Mouse (Mus musculus) kidney, embryonic 14.5 days (tissue): ENCODE data around the gene Frem1. TPM values are rescaled to one million over a fixed set of nuclear protein-coding genes. Genes with fewer than 3 reads are reported as not detected.
A peak's percentile ranks its signal among the peaks of the same experiment; 100 is the strongest.

Experiments
- ATAC-seq: fragments of 200-750 bp; cut with Nextera tagmentation; 2 replicates; pipeline ENCODE4 v1.8.0; 2017; ENCODE audit warnings: moderate number of reproducible peaks, mild to moderate bottlenecking, moderate TSS enrichment, moderate library complexity; ENCODE audit not compliant: low FRiP score, low TSS enrichment
- H3K27ac ChIP-seq: fragments of 300-500 bp; sonication (generic); 2 replicates; pipeline ENCODE4 v1.5.1; 2014; ENCODE audit warnings: low read depth, mild to moderate bottlenecking, low read length, moderate library complexity, mixed read lengths
- H3K27me3 ChIP-seq: fragments of 300-500 bp; sonication (generic); 2 replicates; pipeline ENCODE4 v1.6.1; 2014; ENCODE audit warnings: mild to moderate bottlenecking, low read length; ENCODE audit not compliant: control insufficient read depth, insufficient read depth
- H3K36me3 ChIP-seq: fragments of 300-500 bp; sonication (generic); 2 replicates; pipeline ENCODE4 v1.6.1; 2014; ENCODE audit warnings: low read length, mixed read lengths; ENCODE audit not compliant: control insufficient read depth, insufficient read depth
- H3K4me1 ChIP-seq: fragments of 300-500 bp; sonication (generic); 2 replicates; pipeline ENCODE4 v1.6.1; 2014; ENCODE audit warnings: low read length, mixed read lengths; ENCODE audit not compliant: control insufficient read depth, insufficient read depth
- H3K4me2 ChIP-seq: fragments of 300-500 bp; sonication (generic); replicated peaks from 2 replicates; pipeline ENCODE4 v1.6.1; 2014; ENCODE audit warnings: low read depth, mild to moderate bottlenecking, low read length
- H3K4me3 ChIP-seq: fragments of 300-500 bp; sonication (generic); 2 replicates; pipeline ENCODE4 v1.5.1; 2014; ENCODE audit warnings: mild to moderate bottlenecking, low read length
- H3K9ac ChIP-seq: fragments of 300-500 bp; sonication (generic); 2 replicates; pipeline ENCODE4 v1.6.1; 2014; ENCODE audit warnings: low read depth, mild to moderate bottlenecking, low read length, moderate library complexity
- H3K9me3 ChIP-seq: fragments of 300-500 bp; sonication (generic); 2 replicates; pipeline ENCODE4 v1.6.1; 2016; ENCODE audit warnings: low read length; ENCODE audit not compliant: control insufficient read depth
- WGBS: fragments of 180-500 bp; shearing (Covaris S2); extraction: QIAGEN DNeasy Blood & Tissue Kit; methylation state at CpG from one replicate; pipeline ENCODE4 v1.1.7; 2014; 5-methylcytosine and 5-hydroxymethylcytosine counted together
- polyA plus RNA-seq: library from polyadenylated mRNA; unstranded; fragments of >200 nt; fragmentation: Nextera tagmentation; extraction: Ambion mirVana; gene quantifications from 2 replicates; pipeline ENCODE4 v1.2.1, GENCODE M21; 2014

Gene Frem1
- polyA plus RNA-seq, 1 experiment from 2014 or later = 42.3 TPM

DNA sequence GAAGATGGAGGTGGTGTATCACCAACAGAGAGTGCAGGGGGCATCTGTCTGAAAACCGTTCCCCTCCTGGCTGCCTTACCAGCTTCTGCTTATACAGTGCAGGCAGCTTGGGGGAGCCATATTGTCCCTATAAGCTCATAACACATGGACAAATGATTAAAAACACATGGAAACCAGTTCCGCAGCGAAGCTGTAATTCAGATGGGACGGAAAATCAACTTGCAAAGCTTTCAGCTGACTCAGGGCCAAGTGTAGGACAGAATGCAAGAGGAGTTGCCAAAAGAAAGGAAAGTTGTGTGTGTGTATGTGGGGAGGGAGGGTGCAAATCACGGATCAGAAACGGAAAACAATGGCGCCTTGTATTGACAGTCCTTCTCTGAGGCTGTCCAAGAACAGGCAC lies 161.1 kb downstream of the Frem1 start:
- no peak overlapping the region for H3K4me3 ChIP-seq
- H3K9ac ChIP-seq = no peak overlapping the region
- H3K36me3 ChIP-seq = no peaks in the 10 kb centered on the region
- H3K4me1 ChIP-seq = no peaks in the 10 kb centered on the region
- no peak overlapping the region for H3K4me2 ChIP-seq
- no peaks in the 10 kb centered on the region for H3K27me3 ChIP-seq
- peak; percentile 49; the same call in 1 of the 2 replicates for ATAC-seq
- H3K27ac ChIP-seq = peak overlapping the region; percentile 61; the same call in 1 of the 2 replicates
- no peaks in the 10 kb centered on the region for H3K9me3 ChIP-seq
- WGBS = 67% methylated on average over 7 of the region's 7 CpGs

- no peak for ATAC-seq
- Histone ChIP-seq H3K4me3 (no peak overlapping the region), H3K9ac (no peak overlapping the region), H3K27ac (peak overlapping the region; percentile 61; the same call in 1 of the 2 replicates), H3K9me3 (no peaks in the 10 kb centered on the region), H3K4me1 (no peaks in the 10 kb centered on the region), H3K36me3 (no peaks in the 10 kb centered on the region), H3K27me3 (no peaks in the 10 kb centered on the region), H3K4me2 (no peak overlapping the region)
- WGBS = 60% methylated on average over 4 of the region's 4 CpGs
These were observed 161.6 kb downstream of the Frem1 start for GRCm38 (mm10) chr4:82890585-82890984.

GRCm38 (mm10) chr4:82886148-82886547 lies 166.0 kb downstream of the Frem1 start:
- H3K4me3 ChIP-seq = no peak overlapping the region
- no peaks in the 10 kb centered on the region for H3K27me3 ChIP-seq
- H3K36me3 ChIP-seq = no peaks in the 10 kb centered on the region
- H3K4me2 ChIP-seq = no peak overlapping the region
- WGBS = 79% methylated on average over 2 of the region's 2 CpGs
- ATAC-seq = no peak
- no peaks in the 10 kb centered on the region for H3K4me1 ChIP-seq
- no peaks in the 10 kb centered on the region for H3K9me3 ChIP-seq
- H3K27ac ChIP-seq = no peak overlapping the region
- H3K9ac ChIP-seq = no peak overlapping the region

GRCm38 (mm10) chr4:82885535-82885913 lies 166.6 kb downstream of the Frem1 start:
- Histone ChIP-seq H3K4me1 (no peaks in the 10 kb centered on the region), H3K4me2 (no peak overlapping the region), H3K4me3 (no peak overlapping the region), H3K9me3 (no peaks in the 10 kb centered on the region), H3K27ac (no peak overlapping the region), H3K27me3 (no peaks in the 10 kb centered on the region), H3K9ac (no peak overlapping the region), H3K36me3 (no peaks in the 10 kb centered on the region)
- ATAC-seq = no peak
- WGBS = 31% methylated on average over 1 of the region's 1 CpGs

DNA sequence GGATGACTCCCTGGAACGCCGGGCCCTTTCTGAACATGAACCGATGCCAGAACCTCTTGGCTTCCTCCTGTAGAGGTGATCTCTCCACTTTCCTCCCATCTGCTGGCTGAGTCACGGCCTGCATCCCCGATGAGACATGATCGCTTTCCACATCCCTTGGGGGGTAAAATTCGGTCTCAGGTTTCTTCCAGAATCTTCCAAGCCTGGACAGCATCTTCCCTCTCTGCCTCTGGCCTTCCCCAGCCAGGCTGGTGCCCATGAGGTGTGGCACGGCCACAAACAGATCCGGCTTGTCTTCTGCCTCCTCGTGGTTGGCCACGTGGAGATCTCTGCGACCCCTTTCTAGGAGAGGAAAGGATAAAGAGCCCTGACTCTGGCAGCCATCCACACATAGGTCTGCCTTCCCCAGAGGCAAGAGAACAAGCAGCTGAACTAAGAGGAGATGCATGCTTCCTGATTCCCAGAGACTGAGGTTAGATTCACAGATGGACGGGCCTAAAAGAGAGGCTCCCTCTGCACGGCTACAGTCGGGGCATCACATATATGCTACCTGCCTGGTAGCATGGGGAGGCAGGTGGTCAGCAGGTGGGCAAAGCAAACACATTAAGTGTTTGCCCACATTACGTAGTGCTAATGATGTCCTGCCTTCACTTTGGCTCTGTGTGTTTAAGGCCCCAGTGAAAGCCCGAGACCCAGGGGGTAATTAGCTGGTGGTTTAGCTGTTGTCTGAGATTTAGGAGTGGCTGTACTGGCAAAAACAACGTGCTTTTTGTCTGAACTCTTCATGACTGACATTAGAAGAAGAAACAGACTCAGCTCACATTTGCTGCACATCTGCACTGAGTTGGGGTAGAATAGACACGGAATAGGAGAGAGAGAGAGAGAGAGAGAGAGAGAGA lies 167.3 kb downstream of the Frem1 start, which contains the start of gene Cer1:
Gene Cer1, minus strand, starts transcription at position 513 of the 899 bp plus-strand sequence.
- no peaks in the 10 kb centered on the region for H3K27me3 ChIP-seq
- no peak within 1 kb of the TSS for H3K27ac ChIP-seq
- H3K4me2 ChIP-seq = no peak within 1 kb of the TSS
- no peaks in the 10 kb centered on the region for H3K9me3 ChIP-seq
- WGBS = 69% methylated on average over 19 of the region's 19 CpGs
- H3K36me3 ChIP-seq = no peaks in the 10 kb centered on the region
- ATAC-seq = no peak
- no peak within 1 kb of the TSS for H3K4me3 ChIP-seq
- H3K4me1 ChIP-seq = no peaks in the 10 kb centered on the region
- no peak within 1 kb of the TSS for H3K9ac ChIP-seq

GRCm38 (mm10) chr4:82882500-82882899 lies 169.6 kb downstream of the Frem1 start:
- 84% methylated on average over 9 of the region's 9 CpGs for WGBS
- Histone ChIP-seq H3K4me3 (no peak overlapping the region), H3K4me1 (no peaks in the 10 kb centered on the region), H3K4me2 (no peak overlapping the region), H3K27me3 (no peaks in the 10 kb centered on the region), H3K36me3 (no peaks in the 10 kb centered on the region), H3K9me3 (no peaks in the 10 kb centered on the region), H3K27ac (no peak overlapping the region), H3K9ac (no peak overlapping the region)
- no peak for ATAC-seq

DNA sequence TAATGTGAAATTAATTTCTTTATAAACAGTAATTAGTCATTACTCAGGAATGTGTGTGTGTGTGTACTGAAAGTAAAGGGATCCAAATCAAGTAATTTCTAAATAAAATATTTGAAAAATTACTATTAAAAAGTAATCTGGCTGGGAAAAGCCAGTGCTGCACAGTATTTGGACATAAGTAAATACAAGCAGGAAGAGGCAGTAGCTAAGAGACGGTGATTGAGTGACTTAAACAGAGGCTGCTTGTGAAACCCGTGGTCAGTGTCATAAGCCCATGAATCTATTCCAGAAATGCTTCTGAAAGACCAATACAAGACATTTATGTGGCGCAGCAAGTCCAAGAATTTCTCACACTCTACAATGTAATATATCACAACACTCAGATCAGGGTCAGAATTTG lies 170.8 kb downstream of the Frem1 start:
- Histone ChIP-seq H3K36me3 (no peaks in the 10 kb centered on the region), H3K4me1 (no peaks in the 10 kb centered on the region), H3K27ac (no peak overlapping the region), H3K4me2 (no peak overlapping the region), H3K4me3 (no peak overlapping the region), H3K27me3 (no peaks in the 10 kb centered on the region), H3K9ac (no peak overlapping the region), H3K9me3 (no peaks in the 10 kb centered on the region)
- no peak for ATAC-seq
- WGBS = 67% methylated on average over 3 of the region's 3 CpGs

- Histone ChIP-seq H3K27ac (no peak overlapping the region), H3K36me3 (no peaks in the 10 kb centered on the region), H3K4me3 (no peak overlapping the region), H3K9me3 (no peaks in the 10 kb centered on the region), H3K9ac (no peak overlapping the region), H3K4me2 (no peak overlapping the region), H3K27me3 (no peaks in the 10 kb centered on the region), H3K4me1 (no peaks in the 10 kb centered on the region)
- no peak for ATAC-seq
- WGBS = 71% methylated on average over 2 of the region's 2 CpGs
These were observed 171.9 kb downstream of the Frem1 start for GRCm38 (mm10) chr4:82880243-82880642.

DNA sequence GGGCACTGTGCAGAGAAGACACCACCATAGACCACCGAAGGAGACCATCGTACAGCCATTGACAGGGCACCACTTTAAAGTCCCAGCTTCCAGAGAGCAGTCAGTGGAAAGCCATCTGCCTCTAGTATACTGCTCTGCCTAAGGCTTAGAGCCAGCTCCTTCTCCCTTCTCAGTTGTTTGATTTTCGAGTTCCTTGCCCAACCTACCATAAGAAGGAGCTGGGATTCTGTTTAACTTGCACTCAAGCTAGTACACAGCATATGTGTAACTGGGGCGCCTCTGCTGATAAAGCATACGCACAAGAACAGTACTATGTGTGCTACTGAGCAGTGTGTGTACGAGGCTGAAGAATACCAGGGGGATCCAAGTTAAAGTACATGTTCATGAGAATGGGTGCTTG lies 173.0 kb downstream of the Frem1 start:
- no peak for ATAC-seq
- Histone ChIP-seq H3K27ac (no peak overlapping the region), H3K27me3 (no peaks in the 10 kb centered on the region), H3K9me3 (no peaks in the 10 kb centered on the region), H3K9ac (no peak overlapping the region), H3K4me2 (no peak overlapping the region), H3K36me3 (no peaks in the 10 kb centered on the region), H3K4me1 (no peaks in the 10 kb centered on the region), H3K4me3 (no peak overlapping the region)
- WGBS = 89% methylated on average over 6 of the region's 6 CpGs
